In genomic region chr3:31769193-31769592, GRCm38 (mm10) we compare ENCODE assay signal across 10 mouse cellular contexts.
DNase-seq lines count a peak whose midpoint lies in the region; ATAC-seq and TF ChIP-seq lines count a peak whose summit lies in the region.
"Had no signal": no experiment of that assay in that cellular context is flagged by ENCODE, and none has a peak within 500 bp of the region (broad histone marks: within the 10 kb centered on the region; RNA-seq: fewer than 3 reads in every experiment).

No protein-coding gene starts in this region.

- peak; percentile 57 for TF ChIP-seq CTCF in intestine, postnatal 0 days (IDR thresholded peaks at IDR 0.05; ENCODE audit: low read depth)

- H3K4me1 ChIP-seq in intestine, postnatal 0 days (replicated peaks; ENCODE audit: control insufficient read depth, insufficient read depth, low read length): no peaks in the 10 kb centered on the region
- H3K4me1 ChIP-seq in intestine, embryonic 15.5 days (replicated peaks): no peaks in the 10 kb centered on the region
- no peaks in the 10 kb centered on the region for H3K4me1 ChIP-seq in neural tube, embryonic 12.5 days
- H3K4me1 ChIP-seq: limb, embryonic 15.5 days; stomach, embryonic 15.5 days had no signal

- H3K36me3 ChIP-seq in intestine, postnatal 0 days (ENCODE audit: control insufficient read depth, insufficient read depth): no peaks in the 10 kb centered on the region
- no peaks in the 10 kb centered on the region for H3K36me3 ChIP-seq in intestine, embryonic 15.5 days
- H3K36me3 ChIP-seq in neural tube, embryonic 12.5 days: no peaks in the 10 kb centered on the region
- H3K36me3 ChIP-seq: limb, embryonic 15.5 days; stomach, embryonic 15.5 days had no signal

- WGBS in intestine, postnatal 0 days: 94% methylated on average over 1 of the region's 1 CpGs
- WGBS in intestine, embryonic 15.5 days: 93% methylated on average over 1 of the region's 1 CpGs
- WGBS in neural tube, embryonic 12.5 days: 91% methylated on average over 1 of the region's 1 CpGs

- no peaks in the 10 kb centered on the region for H3K27me3 ChIP-seq in intestine, postnatal 0 days (replicated peaks; ENCODE audit: control insufficient read depth, insufficient read depth, low read length)
- no peaks in the 10 kb centered on the region for H3K27me3 ChIP-seq in intestine, embryonic 15.5 days (replicated peaks)
- H3K27me3 ChIP-seq in neural tube, embryonic 12.5 days (replicated peaks): no peaks in the 10 kb centered on the region
- H3K27me3 ChIP-seq: limb, embryonic 15.5 days; stomach, embryonic 15.5 days had no signal

- H3K9ac ChIP-seq in intestine, postnatal 0 days (ENCODE audit: low read depth, low read length): no peak overlapping the region
- no peak overlapping the region for H3K9ac ChIP-seq in intestine, embryonic 15.5 days
- H3K9ac ChIP-seq in neural tube, embryonic 12.5 days: no peak overlapping the region
- H3K9ac ChIP-seq: limb, embryonic 15.5 days; stomach, embryonic 15.5 days had no signal

- H3K4me2 ChIP-seq in intestine, postnatal 0 days (replicated peaks; ENCODE audit: low read depth): no peak overlapping the region
- H3K4me2 ChIP-seq in intestine, embryonic 15.5 days (replicated peaks): no peak overlapping the region
- no peak overlapping the region for H3K4me2 ChIP-seq in neural tube, embryonic 12.5 days (replicated peaks)
- H3K4me2 ChIP-seq: limb, embryonic 15.5 days; stomach, embryonic 15.5 days had no signal

- ATAC-seq in intestine, postnatal 0 days: no peak
- ATAC-seq in intestine, embryonic 15.5 days: no peak
- 0 out of 2 replicates have a peak, but pooled peaks have one; percentile 33 for ATAC-seq in neural tube, embryonic 12.5 days (ENCODE audit: low FRiP score, low read depth)

- H3K27ac ChIP-seq in intestine, postnatal 0 days (ENCODE audit: low read depth, low read length): no peak overlapping the region
- no peak overlapping the region for H3K27ac ChIP-seq in intestine, embryonic 15.5 days
- no peak overlapping the region for H3K27ac ChIP-seq in neural tube, embryonic 12.5 days
- H3K27ac ChIP-seq: limb, embryonic 15.5 days; stomach, embryonic 15.5 days had no signal

- H3K9me3 ChIP-seq in intestine, postnatal 0 days (ENCODE audit: control insufficient read depth): no peaks in the 10 kb centered on the region
- H3K9me3 ChIP-seq in intestine, embryonic 15.5 days: no peaks in the 10 kb centered on the region
- H3K9me3 ChIP-seq in neural tube, embryonic 12.5 days: no peaks in the 10 kb centered on the region
- H3K9me3 ChIP-seq: limb, embryonic 15.5 days; stomach, embryonic 15.5 days had no signal

- no peak for DNase-seq in neural tube, embryonic 10.5 days (ENCODE audit: extremely low spot score, low spot score)
- peak; percentile 29 for DNase-seq in embryo, embryonic 10 days (ENCODE audit: low spot score)
- DNase-seq in spleen, adult 12 weeks (ENCODE audit: low spot score): no peak
- no peak for DNase-seq in c-Kit-positive CD71-positive TER-119-positive erythroid progenitor cells, embryonic 14.5 days (ENCODE audit: low spot score)
- DNase-seq: adrenal gland, postnatal 25 days had no signal

- no peak overlapping the region for H3K4me3 ChIP-seq in intestine, postnatal 0 days (ENCODE audit: low read depth, low read length)
- H3K4me3 ChIP-seq in intestine, embryonic 15.5 days (replicated peaks): no peak overlapping the region
- H3K4me3 ChIP-seq in neural tube, embryonic 12.5 days: no peak overlapping the region
- H3K4me3 ChIP-seq: limb, embryonic 15.5 days; stomach, embryonic 15.5 days had no signal
